Mouse (Mus musculus) cerebellum, adult 2 months (tissue): Measurements from ENCODE around the gene Fam171a2.

Experiments used
- CTCF ChIP-seq: fragments of 200-500 bp; IDR thresholded peaks from 2 replicates; pipeline ENCODE4 v1.5.1; 2011; ENCODE audit warnings: low read depth, mild to moderate bottlenecking, control low read depth, low read length, moderate library complexity, borderline replicate concordance; ENCODE audit not compliant: insufficient read depth
- POLR2A ChIP-seq: fragments of 200-500 bp; IDR thresholded peaks from 2 replicates; pipeline ENCODE4 v1.6.1; 2011; ENCODE audit warnings: low read length, control low read depth, borderline replicate concordance; ENCODE audit not compliant: insufficient read depth

- TF ChIP-seq CTCF (no peak), POLR2A (no peak)
Measured at GRCm38 (mm10) chr11:102461764-102462163, 14.3 kb upstream of the Fam171a2 start.
